Mouse (Mus musculus): Measurements from ENCODE around the gene Ctdspl.

Ctdspl gene

GRCm38 (mm10) chr9:118949124-118949523 lies 22.9 kb downstream of the Ctdspl start:
- no peak for DNase-seq (ENCODE audit: low spot score in 2 of 2)

- no peak for DNase-seq (ENCODE audit: low spot score in 2 of 2)
Measured at GRCm38 (mm10) chr9:118949654-118950053, 23.4 kb downstream of the Ctdspl start.

GRCm38 (mm10) chr9:118950061-118950460 lies 23.8 kb downstream of the Ctdspl start:
- DNase-seq (ENCODE audit: low spot score in 2 of 2), result no peak

- no peak for DNase-seq (ENCODE audit: low spot score in 2 of 2)
Measured at GRCm38 (mm10) chr9:118950751-118951150, 24.5 kb downstream of the Ctdspl start.

GRCm38 (mm10) chr9:118951381-118951780 lies 25.1 kb downstream of the Ctdspl start:
- DNase-seq (ENCODE audit: low spot score in 2 of 2), result no peak

- DNase-seq (ENCODE audit: low spot score in 2 of 2), result no peak
Measured at GRCm38 (mm10) chr9:118952180-118952579, 25.9 kb downstream of the Ctdspl start.

GRCm38 (mm10) chr9:118953465-118954194 lies 27.4 kb downstream of the Ctdspl start:
- no peak for DNase-seq (ENCODE audit: low spot score in 2 of 2)

GRCm38 (mm10) chr9:118958802-118959201 lies 32.5 kb downstream of the Ctdspl start:
- DNase-seq (ENCODE audit: low spot score in 2 of 2), result no peak

GRCm38 (mm10) chr9:118960415-118961091 lies 34.3 kb downstream of the Ctdspl start:
- no peak for DNase-seq (ENCODE audit: low spot score in 2 of 2)

GRCm38 (mm10) chr9:118963149-118963548 lies 36.9 kb downstream of the Ctdspl start:
- no peak for DNase-seq (ENCODE audit: low spot score in 2 of 2)

- no peak for DNase-seq (ENCODE audit: low spot score in 2 of 2)
Measured at GRCm38 (mm10) chr9:118964263-118965034, 38.2 kb downstream of the Ctdspl start.

- no peak for DNase-seq (ENCODE audit: low spot score in 2 of 2)
Measured at GRCm38 (mm10) chr9:118969810-118970209, 43.6 kb downstream of the Ctdspl start.

- DNase-seq (ENCODE audit: low spot score in 2 of 2), result no peak
Measured at GRCm38 (mm10) chr9:118973028-118973427, 46.8 kb downstream of the Ctdspl start.

GRCm38 (mm10) chr9:118973566-118973965 lies 47.3 kb downstream of the Ctdspl start:
- no peak for DNase-seq (ENCODE audit: low spot score in 2 of 2)

GRCm38 (mm10) chr9:118974148-118974547 lies 47.9 kb downstream of the Ctdspl start:
- DNase-seq (ENCODE audit: low spot score in 2 of 2), result no peak

GRCm38 (mm10) chr9:118975211-118975671 lies 49.0 kb downstream of the Ctdspl start:
- no peak for DNase-seq (ENCODE audit: low spot score in 2 of 2)

GRCm38 (mm10) chr9:118975758-118976157 lies 49.5 kb downstream of the Ctdspl start:
- no peak for DNase-seq (ENCODE audit: low spot score in 2 of 2)

- no peak for DNase-seq (ENCODE audit: low spot score in 2 of 2)
Measured at GRCm38 (mm10) chr9:118976561-118976960, 50.3 kb downstream of the Ctdspl start.

- DNase-seq (ENCODE audit: low spot score in 2 of 2), result no peak
Measured at GRCm38 (mm10) chr9:118977425-118977824, 51.2 kb downstream of the Ctdspl start.

GRCm38 (mm10) chr9:118980411-118980823 lies 54.2 kb downstream of the Ctdspl start:
- no peak for DNase-seq (ENCODE audit: low spot score in 2 of 2)

- no peak for DNase-seq (ENCODE audit: low spot score in 2 of 2)
Measured at GRCm38 (mm10) chr9:118984650-118985432, 58.6 kb downstream of the Ctdspl start.

- DNase-seq (ENCODE audit: low spot score in 2 of 2), result no peak
Measured at GRCm38 (mm10) chr9:118986286-118986685, 60.0 kb downstream of the Ctdspl start.
